Mouse (Mus musculus) midbrain, embryonic 13.5 days (tissue): ENCODE measurements around the gene Rps6kb2. TPM values are rescaled to one million over a fixed set of nuclear protein-coding genes. Genes with fewer than 3 reads are reported as not detected.
"Not testable (repeated sequence)": the region's sequence is repeated elsewhere in the genome, so short reads cannot be mapped to it uniquely, and the experiment has no call there.

Experiments
- ATAC-seq: fragments of 200-750 bp; cut with Nextera tagmentation; 2 replicates; pipeline ENCODE4 v1.8.0; 2017; ENCODE audit warnings: mild to moderate bottlenecking, moderate TSS enrichment, moderate library complexity
- H3K27ac ChIP-seq: fragments of 300-500 bp; sonication (generic); 2 replicates; pipeline ENCODE4 v1.5.1; 2015; ENCODE audit warnings: inconsistent platforms, mild to moderate bottlenecking, moderate library complexity
- H3K27me3 ChIP-seq: fragments of 300-500 bp; sonication (generic); 2 replicates; pipeline ENCODE4 v1.6.1; 2015; ENCODE audit warnings: mild to moderate bottlenecking, inconsistent platforms
- H3K36me3 ChIP-seq: fragments of 300-500 bp; sonication (generic); 2 replicates; pipeline ENCODE4 v1.6.1; 2015; ENCODE audit warnings: mild to moderate bottlenecking, inconsistent platforms
- H3K4me1 ChIP-seq: fragments of 300-500 bp; sonication (generic); replicated peaks from 2 replicates; pipeline ENCODE4 v1.6.1; 2015; ENCODE audit warnings: inconsistent platforms
- H3K4me2 ChIP-seq: fragments of 300-500 bp; sonication (generic); replicated peaks from 2 replicates; pipeline ENCODE4 v1.6.1; 2015; ENCODE audit warnings: moderate library complexity, mild to moderate bottlenecking, inconsistent platforms
- H3K4me3 ChIP-seq: fragments of 300-500 bp; sonication (generic); replicated peaks from 2 replicates; pipeline ENCODE4 v1.5.1; 2015; ENCODE audit warnings: mild to moderate bottlenecking, inconsistent platforms
- H3K9ac ChIP-seq: fragments of 300-500 bp; sonication (generic); replicated peaks from 2 replicates; pipeline ENCODE4 v1.6.1; 2015; ENCODE audit warnings: mild to moderate bottlenecking, inconsistent platforms
- H3K9me3 ChIP-seq: fragments of 300-500 bp; sonication (generic); 2 replicates; pipeline ENCODE4 v1.6.1; 2016; ENCODE audit warnings: mild to moderate bottlenecking, inconsistent platforms
- WGBS: fragments of 180-500 bp; shearing (Covaris S2); methylation state at CpG from one replicate; pipeline ENCODE4 v1.1.7; 2015; 5-methylcytosine and 5-hydroxymethylcytosine counted together
- polyA plus RNA-seq: library from polyadenylated mRNA; unstranded; fragments of >200 nt; fragmentation: Nextera tagmentation; extraction: Ambion mirVana; gene quantifications from 2 replicates; pipeline ENCODE4 v1.2.1, GENCODE M21; 2015

Gene Rps6kb2
- polyA plus RNA-seq, 1 experiment from 2014 or later = 62.9 TPM

DNA sequence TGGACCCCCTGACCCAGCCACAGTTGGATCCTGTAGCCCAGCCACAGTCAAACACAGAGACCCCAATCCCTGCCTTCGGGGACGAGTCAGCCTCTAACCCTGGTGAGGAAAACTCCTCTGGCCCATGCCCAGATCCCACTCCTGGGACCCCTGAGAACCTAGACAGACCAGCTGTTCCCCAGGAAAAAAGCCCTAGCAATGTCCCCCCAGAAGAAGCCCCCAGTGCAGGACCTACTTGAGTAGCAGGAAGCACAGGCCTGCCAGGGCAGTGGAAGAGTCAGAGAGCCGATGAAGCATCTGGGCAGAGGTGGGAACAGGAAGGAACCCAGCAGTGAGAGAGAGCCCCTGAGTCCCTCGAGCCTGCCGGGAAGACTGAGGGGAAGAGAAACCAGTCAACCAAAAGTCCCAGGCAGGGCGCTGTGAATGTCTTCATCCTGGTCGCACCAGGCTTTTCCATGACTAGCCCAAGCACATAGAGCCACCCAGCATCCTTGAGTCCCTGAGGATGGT, 19.3 kb downstream of the Rps6kb2 start, which contains the start of gene Cabp4:
TSS of gene Cabp4 (minus strand) at position 275 of the 510 bp plus-strand sequence.
- no peak within 1 kb of the TSS for H3K4me2 ChIP-seq
- H3K9me3 ChIP-seq = no peaks in the 10 kb centered on the region
- H3K36me3 ChIP-seq = no peaks in the 10 kb centered on the region
- peaks cover 20% of the 10 kb centered on the region for H3K4me1 ChIP-seq
- 84% methylated on average over 7 of the region's 7 CpGs for WGBS
- no peak for ATAC-seq
- H3K27ac ChIP-seq = no peak within 1 kb of the TSS
- H3K4me3 ChIP-seq = no peak within 1 kb of the TSS
- no peak within 1 kb of the TSS for H3K9ac ChIP-seq
- no peaks in the 10 kb centered on the region for H3K27me3 ChIP-seq

- H3K27me3 ChIP-seq = no peaks in the 10 kb centered on the region
- H3K4me1 ChIP-seq = peaks cover 13% of the 10 kb centered on the region
- no peak overlapping the region for H3K9ac ChIP-seq
- no peak overlapping the region for H3K27ac ChIP-seq
- H3K4me2 ChIP-seq = no peak overlapping the region
- no peak overlapping the region for H3K4me3 ChIP-seq
- 93% methylated on average over 18 of the region's 18 CpGs for WGBS
- H3K36me3 ChIP-seq = no peaks in the 10 kb centered on the region
- ATAC-seq = no peak
- H3K9me3 ChIP-seq = no peaks in the 10 kb centered on the region
Measured at GRCm38 (mm10) chr19:4142416-4143173, 20.6 kb downstream of the Rps6kb2 start.

DNA sequence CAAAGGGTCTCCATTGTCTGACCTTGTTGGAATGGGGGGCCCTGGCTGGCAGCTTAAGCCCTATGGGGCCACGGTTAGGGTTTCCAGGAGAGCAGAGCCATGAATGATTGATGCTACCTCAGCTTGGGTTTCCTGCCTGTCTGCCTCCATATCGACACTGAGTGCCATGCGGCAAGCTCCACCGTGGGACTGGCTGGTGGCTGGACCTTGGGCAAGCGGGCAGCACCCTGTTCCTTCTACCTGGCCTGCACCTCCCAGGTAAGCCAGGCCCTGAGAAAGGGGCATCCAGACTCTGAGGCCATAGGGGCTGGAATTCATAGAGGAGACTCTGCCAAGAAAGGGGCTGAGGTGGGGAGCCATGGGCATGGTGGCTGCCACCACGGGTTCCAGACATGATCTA, 23.0 kb downstream of the Rps6kb2 start:
- Histone ChIP-seq H3K4me3 (no peak overlapping the region), H3K4me1 (peaks cover 11% of the 10 kb centered on the region), H3K27ac (no peak overlapping the region), H3K9me3 (no peaks in the 10 kb centered on the region), H3K4me2 (no peak overlapping the region), H3K36me3 (no peaks in the 10 kb centered on the region), H3K27me3 (no peaks in the 10 kb centered on the region; the same call in 1 of the 2 replicates), H3K9ac (no peak overlapping the region)
- 84% methylated on average over 6 of the region's 6 CpGs for WGBS
- no peak for ATAC-seq

GRCm38 (mm10) chr19:4139446-4139845, 23.7 kb downstream of the Rps6kb2 start, which contains the start of gene Gpr152:
Gene Gpr152, plus strand, starts transcription at chr19:4139787.
- Histone ChIP-seq H3K36me3 (no peaks in the 10 kb centered on the region), H3K27ac (no peak within 1 kb of the TSS), H3K9me3 (no peaks in the 10 kb centered on the region), H3K4me3 (no peak within 1 kb of the TSS), H3K27me3 (no peaks in the 10 kb centered on the region; the same call in 1 of the 2 replicates), H3K4me1 (peaks cover 11% of the 10 kb centered on the region), H3K4me2 (no peak within 1 kb of the TSS), H3K9ac (no peak within 1 kb of the TSS; the same call in 1 of the 2 replicates)
- 46% methylated on average over 2 of the region's 2 CpGs for WGBS
- ATAC-seq = no peak

- H3K4me1 ChIP-seq = peaks cover 11% of the 10 kb centered on the region
- ATAC-seq = no peak
- H3K4me2 ChIP-seq = no peak overlapping the region
- peaks cover 6% of the 10 kb centered on the region for H3K36me3 ChIP-seq
- H3K9me3 ChIP-seq = no peaks in the 10 kb centered on the region
- 85% methylated on average over 5 of the region's 5 CpGs for WGBS
- H3K27me3 ChIP-seq = no peaks in the 10 kb centered on the region; the same call in 1 of the 2 replicates
- H3K4me3 ChIP-seq = no peak overlapping the region
- H3K27ac ChIP-seq = no peak overlapping the region
- H3K9ac ChIP-seq = no peak overlapping the region
Measured at GRCm38 (mm10) chr19:4137913-4138312, 25.2 kb downstream of the Rps6kb2 start.

DNA sequence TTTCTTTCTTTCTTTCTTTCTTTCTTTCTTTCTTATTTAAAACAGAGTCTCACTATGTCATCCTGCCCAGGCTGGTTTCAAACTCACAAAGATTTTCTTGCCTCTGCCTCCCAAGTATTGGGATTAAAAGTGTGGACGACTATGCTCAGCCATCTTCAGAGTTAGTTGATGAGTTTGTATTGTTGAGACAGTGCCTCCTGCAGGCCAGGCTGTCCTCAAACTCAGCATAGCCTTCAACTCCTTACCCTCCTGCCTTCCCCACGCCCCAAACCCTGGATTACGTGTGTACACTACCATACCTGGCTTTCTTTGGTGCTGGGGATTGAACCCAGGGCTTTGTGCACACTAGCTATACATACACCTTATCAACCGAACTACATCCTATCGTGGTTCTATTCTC, 26.7 kb downstream of the Rps6kb2 start:
- no peak for ATAC-seq
- 74% methylated on average over 5 of the region's 5 CpGs for WGBS
- Histone ChIP-seq H3K27me3 (no peaks in the 10 kb centered on the region; the same call in 1 of the 2 replicates), H3K9me3 (no peaks in the 10 kb centered on the region), H3K9ac (no peak overlapping the region), H3K4me2 (no peak overlapping the region), H3K4me1 (peaks cover 11% of the 10 kb centered on the region), H3K4me3 (no peak overlapping the region), H3K36me3 (peaks cover 21% of the 10 kb centered on the region), H3K27ac (no peak overlapping the region)

- H3K4me2 ChIP-seq, H3K9me3 ChIP-seq, H3K27ac ChIP-seq, H3K9ac ChIP-seq, H3K27me3 ChIP-seq, H3K4me3 ChIP-seq, ATAC-seq: not testable (repeated sequence)
- WGBS = 28% methylated on average over 8 of the region's 8 CpGs
- Histone ChIP-seq H3K36me3 (peaks cover 26% of the 10 kb centered on the region), H3K4me1 (peaks cover 11% of the 10 kb centered on the region)
Measured at GRCm38 (mm10) chr19:4135963-4136345, 27.2 kb downstream of the Rps6kb2 start.

DNA sequence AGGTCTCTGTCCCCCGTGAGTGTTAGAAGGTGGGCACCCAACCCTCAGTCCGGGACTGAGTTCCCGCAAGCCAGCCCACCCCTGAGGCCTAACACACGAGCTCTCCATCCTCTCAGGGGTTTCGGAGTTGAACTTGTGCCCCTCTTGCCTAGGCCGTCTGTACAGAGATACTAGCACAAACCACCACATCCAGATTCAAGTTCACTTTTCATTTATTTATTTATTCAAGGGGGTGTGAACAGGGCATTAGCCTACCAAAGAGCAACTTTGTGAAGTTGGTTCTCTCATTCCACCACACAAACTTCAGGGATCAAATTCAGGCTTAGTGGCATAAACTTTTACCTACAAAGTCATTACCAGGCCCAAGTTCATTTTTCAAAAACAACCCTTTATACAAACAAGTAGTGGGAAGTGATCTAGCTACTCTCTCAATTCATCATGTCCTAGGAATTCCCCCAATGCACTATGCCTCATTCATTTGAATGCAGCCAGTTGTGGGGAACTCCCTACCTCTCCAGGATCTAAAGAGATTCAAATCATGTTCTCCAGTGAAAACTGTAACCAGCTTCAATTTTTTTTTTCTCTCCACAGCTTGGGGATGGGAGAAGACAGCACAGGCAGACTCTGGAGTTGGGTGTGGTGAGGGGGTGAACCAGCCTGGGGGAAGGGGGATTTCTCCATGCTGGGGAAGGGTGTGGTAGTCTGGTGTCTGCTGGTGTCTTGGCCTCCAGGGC, 27.8 kb downstream of the Rps6kb2 start:
- 89% methylated on average over 6 of the region's 6 CpGs for WGBS

DNA sequence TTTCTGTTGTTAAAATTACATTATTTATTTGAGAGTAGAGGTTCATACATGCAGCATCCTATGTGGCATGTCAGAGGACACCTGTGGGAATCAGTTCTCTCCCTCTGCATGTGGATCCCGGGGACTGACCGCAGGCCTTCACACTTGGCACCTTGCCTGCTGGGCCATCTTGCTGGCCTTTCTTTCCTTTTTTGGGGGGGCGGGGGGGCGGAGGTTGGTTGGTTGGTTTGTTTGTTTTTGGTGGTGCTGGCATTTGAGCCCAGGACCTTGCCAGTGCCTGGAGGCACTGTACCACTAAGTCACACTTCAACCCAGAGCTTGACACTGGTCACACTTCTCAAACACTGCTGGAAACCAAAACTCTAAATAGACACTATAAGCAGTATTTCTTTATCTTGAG, 28.8 kb downstream of the Rps6kb2 start:
- ATAC-seq = no peak
- no peaks in the 10 kb centered on the region for H3K9me3 ChIP-seq
- no peak overlapping the region for H3K9ac ChIP-seq
- WGBS = 91% methylated on average over 4 of the region's 4 CpGs
- H3K36me3 ChIP-seq = peaks cover 37% of the 10 kb centered on the region
- no peak overlapping the region for H3K4me2 ChIP-seq
- H3K27ac ChIP-seq = no peak overlapping the region
- H3K4me1 ChIP-seq = peaks cover 7% of the 10 kb centered on the region
- H3K4me3 ChIP-seq = no peak overlapping the region
- no peaks in the 10 kb centered on the region; the same call in 1 of the 2 replicates for H3K27me3 ChIP-seq

More for the DNA sequence above, 27.8 kb downstream of the Rps6kb2 start:
- H3K9ac ChIP-seq, ATAC-seq, H3K4me3 ChIP-seq, H3K4me2 ChIP-seq, H3K27ac ChIP-seq, H3K27me3 ChIP-seq, H3K9me3 ChIP-seq: not testable (repeated sequence)
- peaks cover 28% of the 10 kb centered on the region for H3K36me3 ChIP-seq
- peaks cover 11% of the 10 kb centered on the region for H3K4me1 ChIP-seq

GRCm38 (mm10) chr19:4131768-4132167, 31.4 kb downstream of the Rps6kb2 start:
- no peak for ATAC-seq
- H3K4me2 ChIP-seq = no peak overlapping the region
- H3K9ac ChIP-seq = no peak overlapping the region
- WGBS = 92% methylated on average over 2 of the region's 2 CpGs
- H3K27me3 ChIP-seq = no peaks in the 10 kb centered on the region
- no peaks in the 10 kb centered on the region for H3K9me3 ChIP-seq
- H3K4me1 ChIP-seq = peaks cover 10% of the 10 kb centered on the region
- H3K4me3 ChIP-seq = no peak overlapping the region
- H3K27ac ChIP-seq = no peak overlapping the region
- H3K36me3 ChIP-seq = peaks cover 56% of the 10 kb centered on the region

DNA sequence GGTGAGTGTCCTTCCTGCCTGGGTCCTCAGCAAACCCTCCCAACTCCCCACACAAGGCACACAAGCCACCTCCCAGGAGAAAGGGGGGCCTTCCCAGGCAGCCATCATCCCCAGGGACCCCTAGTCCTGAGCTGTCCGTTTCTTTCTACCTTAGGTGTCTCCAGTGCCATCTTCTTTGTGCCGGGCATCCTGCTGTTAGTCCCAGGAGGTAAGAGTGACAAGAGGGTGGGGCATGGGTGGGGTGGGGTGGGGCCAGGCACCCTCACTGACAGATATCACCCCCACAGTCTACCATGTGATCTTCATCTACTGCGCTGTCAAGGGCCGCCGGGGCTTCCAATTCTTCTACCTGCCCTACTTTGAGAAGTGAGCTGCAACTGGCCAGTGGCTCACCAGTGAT, 32.1 kb downstream of the Rps6kb2 start:
- Histone ChIP-seq H3K27ac (no peak overlapping the region), H3K4me3 (no peak overlapping the region), H3K9ac (no peak overlapping the region), H3K4me1 (peaks cover 16% of the 10 kb centered on the region), H3K27me3 (no peaks in the 10 kb centered on the region), H3K4me2 (no peak overlapping the region), H3K36me3 (peaks cover 56% of the 10 kb centered on the region), H3K9me3 (no peaks in the 10 kb centered on the region)
- WGBS = 93% methylated on average over 5 of the region's 5 CpGs
- no peak for ATAC-seq

DNA sequence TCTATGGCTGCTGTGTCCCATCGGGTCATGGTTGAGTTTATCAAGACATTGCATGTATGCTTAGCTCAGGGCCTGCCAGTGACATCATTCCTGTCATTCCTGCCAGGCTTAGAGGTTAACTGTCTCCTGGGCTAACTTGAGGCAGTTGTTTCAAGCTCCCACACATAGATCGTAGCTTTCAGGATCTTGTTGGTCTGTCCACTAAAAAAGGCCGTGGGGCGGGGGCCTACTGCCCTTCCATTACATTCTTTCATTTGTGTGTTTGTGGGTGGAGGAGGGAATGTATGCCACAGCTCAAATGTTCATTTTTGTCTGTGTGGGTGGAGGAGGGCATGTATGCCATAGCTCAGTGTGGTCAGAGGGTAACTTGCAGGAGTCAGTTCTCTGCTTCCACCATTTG, 33.0 kb downstream of the Rps6kb2 start:
- 92% methylated on average over 4 of the region's 4 CpGs for WGBS
- no peak overlapping the region for H3K27ac ChIP-seq
- 0 out of 2 replicates have a peak overlapping the region, but pooled peaks have one; percentile 16 for H3K9ac ChIP-seq
- H3K36me3 ChIP-seq = peaks cover 56% of the 10 kb centered on the region
- ATAC-seq = no peak
- no peak overlapping the region for H3K4me3 ChIP-seq
- peaks cover 16% of the 10 kb centered on the region for H3K4me1 ChIP-seq
- no peaks in the 10 kb centered on the region for H3K27me3 ChIP-seq
- no peak overlapping the region for H3K4me2 ChIP-seq
- no peaks in the 10 kb centered on the region for H3K9me3 ChIP-seq
